Mouse (Mus musculus) olfactory bulb, adult 2 months (tissue): ENCODE data around the gene Dhcr24. TPM values are rescaled to one million over a fixed set of nuclear protein-coding genes. Genes with fewer than 3 reads are reported as not detected.

ENCODE experiments used
- H3K27ac ChIP-seq: fragments of 200-500 bp; 2 replicates; pipeline ENCODE4 v1.5.1; 2012; ENCODE audit warnings: low read depth, low read length; ENCODE audit not compliant: insufficient read depth
- H3K4me1 ChIP-seq: fragments of 200-500 bp; 2 replicates; pipeline ENCODE4 v1.6.1; 2012; ENCODE audit warnings: low read length; ENCODE audit not compliant: control insufficient read depth, insufficient read depth
- H3K4me3 ChIP-seq: fragments of 200-500 bp; 2 replicates; pipeline ENCODE4 v1.5.1; 2012; ENCODE audit warnings: mild to moderate bottlenecking, low read depth, low read length, moderate library complexity; ENCODE audit not compliant: insufficient read depth
- CTCF ChIP-seq: fragments of 200-500 bp; IDR thresholded peaks from 2 replicates; pipeline ENCODE4 v1.5.1; 2012; ENCODE audit warnings: low read depth, mild to moderate bottlenecking, low read length, moderate library complexity; ENCODE audit not compliant: insufficient read depth
- POLR2A ChIP-seq: fragments of 200-500 bp; IDR thresholded peaks from 2 replicates; pipeline ENCODE4 v1.6.1; 2012; ENCODE audit warnings: mild to moderate bottlenecking, low read depth, low read length, moderate library complexity; ENCODE audit not compliant: insufficient read depth
- WGBS: fragments of 180-500 bp; shearing (Covaris S2); methylation state at CpG from one replicate; pipeline ENCODE4 v1.1.7; 2018; 5-methylcytosine and 5-hydroxymethylcytosine counted together
- polyA plus RNA-seq: library from polyadenylated mRNA; stranded (reverse); fragments of >200 nt; gene quantifications from 2 replicates; pipeline ENCODE4 v1.2.4, GENCODE M21; 2012; ENCODE audit warnings: low replicate concordance; ENCODE audit not compliant: missing spikeins, insufficient read depth, insufficient read length

Gene Dhcr24
- polyA plus RNA-seq, 1 experiment: not detected

DNA sequence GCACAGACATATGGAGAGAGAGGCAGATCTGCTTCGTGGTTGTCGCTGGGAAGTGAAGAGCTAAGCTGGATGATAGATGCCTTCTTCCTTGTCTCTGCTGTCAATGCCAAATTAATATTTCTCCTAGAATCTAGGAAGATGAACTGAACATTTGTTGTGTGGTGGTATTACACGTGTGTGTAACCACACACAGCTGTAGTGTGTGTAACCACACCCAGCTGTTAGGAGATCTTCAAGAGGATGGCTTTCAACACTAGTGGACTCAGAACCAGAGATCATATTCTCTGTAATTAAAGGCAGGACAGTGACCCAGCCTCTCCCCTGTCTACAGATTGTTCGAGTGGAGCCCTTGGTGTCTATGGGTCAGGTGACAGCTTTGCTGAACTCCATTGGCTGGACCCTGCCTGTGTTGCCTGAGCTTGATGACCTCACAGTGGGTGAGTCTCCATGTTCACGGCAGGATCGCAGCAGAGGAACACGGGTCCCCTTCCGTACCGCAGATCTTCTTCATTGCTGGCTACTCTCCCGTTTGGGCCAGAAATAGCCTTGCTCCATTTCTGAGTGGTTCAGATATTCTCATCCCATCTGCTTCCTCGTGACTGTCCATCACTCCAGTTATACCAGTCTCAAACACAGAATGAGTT, 10.4 kb downstream of the Dhcr24 start:
- Histone ChIP-seq H3K4me1 (no peaks in the 10 kb centered on the region), H3K4me3 (no peak overlapping the region), H3K27ac (no peak overlapping the region)
- TF ChIP-seq CTCF (no peak), POLR2A (no peak)
- 82% methylated on average over 11 of the region's 11 CpGs for WGBS

- TF ChIP-seq CTCF (no peak), POLR2A (no peak)
- Histone ChIP-seq H3K27ac (no peak overlapping the region), H3K4me1 (0 out of 2 replicates have a peak, but pooled peaks cover 6% of the 10 kb centered on the region), H3K4me3 (no peak overlapping the region)
- 84% methylated on average over 8 of the region's 8 CpGs for WGBS
Measured at GRCm38 (mm10) chr4:106575022-106575421, 14.2 kb downstream of the Dhcr24 start.

GRCm38 (mm10) chr4:106577511-106577910, 16.7 kb downstream of the Dhcr24 start:
- H3K4me3 ChIP-seq: no peak overlapping the region
- peaks cover 12% of the 10 kb centered on the region; the same call in 1 of the 2 replicates for H3K4me1 ChIP-seq
- WGBS: 75% methylated on average over 7 of the region's 7 CpGs
- H3K27ac ChIP-seq: no peak overlapping the region
- TF ChIP-seq CTCF (no peak), POLR2A (no peak)

- H3K27ac ChIP-seq: no peak overlapping the region
- 74% methylated on average over 14 of the region's 14 CpGs for WGBS
- H3K4me1 ChIP-seq: peaks cover 12% of the 10 kb centered on the region; the same call in 1 of the 2 replicates
- H3K4me3 ChIP-seq: no peak overlapping the region
- no peak for TF ChIP-seq CTCF
- TF ChIP-seq POLR2A: no peak
Measured at GRCm38 (mm10) chr4:106581176-106581864, 20.5 kb downstream of the Dhcr24 start.

- 91% methylated on average over 15 of the region's 15 CpGs for WGBS
- peaks cover 7% of the 10 kb centered on the region; the same call in 1 of the 2 replicates for H3K4me1 ChIP-seq
- H3K4me3 ChIP-seq: no peak overlapping the region
- H3K27ac ChIP-seq: no peak overlapping the region
- TF ChIP-seq POLR2A: no peak
- TF ChIP-seq CTCF: no peak
Measured at GRCm38 (mm10) chr4:106581865-106582204, 21.0 kb downstream of the Dhcr24 start.

DNA sequence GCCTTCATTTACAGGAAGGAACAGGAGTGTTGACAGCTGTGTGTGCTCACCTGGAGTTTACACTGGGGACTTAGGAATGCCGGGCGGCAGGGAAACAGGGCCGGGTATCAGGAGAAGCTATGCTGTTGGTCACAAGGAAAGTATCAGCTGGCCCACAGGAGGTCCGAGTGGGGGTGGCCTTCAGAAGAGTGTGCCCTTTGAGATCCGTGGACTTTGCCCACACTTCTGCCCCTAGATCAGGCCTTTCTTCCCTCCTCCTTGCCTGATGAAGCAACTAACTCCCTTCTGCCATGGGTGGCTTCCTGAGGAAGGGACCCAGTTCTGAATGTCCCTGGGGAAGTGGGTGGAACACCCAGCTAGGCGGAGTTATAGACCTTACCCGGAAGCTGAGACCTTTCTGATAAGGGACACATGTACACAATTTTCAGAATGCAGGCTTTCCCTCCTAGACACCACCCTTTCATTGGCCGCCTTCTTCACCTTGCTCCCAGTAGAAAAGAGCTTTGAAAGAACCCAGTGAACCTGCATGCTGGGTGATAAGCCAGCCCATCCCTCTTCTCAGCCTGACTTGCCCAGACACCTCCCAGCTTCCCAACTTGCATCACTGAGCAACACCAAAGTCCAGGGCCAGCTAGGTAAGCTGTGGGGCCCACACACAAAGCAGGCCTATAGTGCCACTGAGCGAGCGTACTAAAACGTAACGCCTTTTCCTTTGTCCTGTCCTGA, 21.8 kb downstream of the Dhcr24 start:
- H3K4me3 ChIP-seq: no peak overlapping the region
- TF ChIP-seq CTCF: no peak
- TF ChIP-seq POLR2A: no peak
- WGBS: 92% methylated on average over 12 of the region's 12 CpGs
- peaks cover 6% of the 10 kb centered on the region; the same call in 1 of the 2 replicates for H3K4me1 ChIP-seq
- H3K27ac ChIP-seq: no peak overlapping the region

GRCm38 (mm10) chr4:106584665-106585064, 23.8 kb downstream of the Dhcr24 start:
- no peak for TF ChIP-seq CTCF
- no peak for TF ChIP-seq POLR2A

DNA sequence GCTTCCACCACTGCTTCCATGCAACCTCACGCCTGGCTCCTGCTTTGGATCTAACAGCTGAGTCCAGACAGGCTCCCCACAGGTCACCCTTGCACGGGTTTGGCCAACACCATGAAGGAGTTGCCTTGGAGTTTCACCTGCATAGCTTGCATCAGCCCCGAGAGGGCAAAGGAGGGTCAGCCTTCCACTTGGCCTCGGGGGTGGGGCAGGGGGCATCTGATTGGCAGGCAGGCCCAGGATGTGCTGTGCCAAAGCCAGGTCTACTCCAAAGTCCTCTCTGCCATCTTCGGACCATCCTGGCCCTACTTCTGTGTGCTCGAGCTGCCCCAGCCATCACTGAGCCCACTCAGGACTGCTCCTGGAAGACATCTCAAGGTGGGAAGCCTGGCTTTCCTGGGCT, 26.2 kb downstream of the Dhcr24 start:
- 95% methylated on average over 6 of the region's 6 CpGs for WGBS
- TF ChIP-seq CTCF: no peak
- no peak for TF ChIP-seq POLR2A
- no peaks in the 10 kb centered on the region for H3K4me1 ChIP-seq
- H3K4me3 ChIP-seq: no peak overlapping the region
- no peak overlapping the region for H3K27ac ChIP-seq

More at GRCm38 (mm10) chr4:106584665-106585064, 23.8 kb downstream of the Dhcr24 start:
- 84% methylated on average over 4 of the region's 4 CpGs for WGBS
- Histone ChIP-seq H3K4me1 (peaks cover 6% of the 10 kb centered on the region; the same call in 1 of the 2 replicates), H3K4me3 (no peak overlapping the region), H3K27ac (no peak overlapping the region)

DNA sequence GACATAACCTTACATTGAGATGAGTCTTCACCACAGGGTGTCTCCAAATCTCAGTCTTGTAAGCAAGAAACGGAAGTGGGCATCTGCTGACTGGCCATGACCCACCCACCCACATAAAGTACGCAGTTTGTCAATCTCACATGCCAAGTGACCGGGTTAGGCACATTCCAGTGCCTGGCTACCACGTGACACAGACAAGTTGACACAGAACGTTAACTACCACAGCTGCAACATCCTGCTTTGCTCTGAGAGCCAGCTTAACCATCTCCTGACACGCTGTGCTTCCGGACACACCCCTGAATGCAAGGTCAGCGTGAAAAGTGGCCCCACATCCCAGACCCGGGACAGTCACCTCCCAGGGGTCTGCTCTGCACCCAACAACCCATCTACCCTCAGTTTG, 29.3 kb downstream of the Dhcr24 start:
- TF ChIP-seq CTCF: no peak
- H3K4me3 ChIP-seq: no peak overlapping the region
- no peak overlapping the region for H3K27ac ChIP-seq
- 77% methylated on average over 9 of the region's 9 CpGs for WGBS
- H3K4me1 ChIP-seq: no peaks in the 10 kb centered on the region
